Mouse (Mus musculus) CH12F3 (cell line): ENCODE measurements around the gene Smim13.

Experiments
- in situ Hi-C: fragments of 300-500 bp; cut with MboI; formaldehyde crosslinking; loops from 2 replicates; pipeline ENCODE4 v1.14.3; 2020; ENCODE audit warnings: low sequenced_read_pairs

Gene Smim13

DNA sequence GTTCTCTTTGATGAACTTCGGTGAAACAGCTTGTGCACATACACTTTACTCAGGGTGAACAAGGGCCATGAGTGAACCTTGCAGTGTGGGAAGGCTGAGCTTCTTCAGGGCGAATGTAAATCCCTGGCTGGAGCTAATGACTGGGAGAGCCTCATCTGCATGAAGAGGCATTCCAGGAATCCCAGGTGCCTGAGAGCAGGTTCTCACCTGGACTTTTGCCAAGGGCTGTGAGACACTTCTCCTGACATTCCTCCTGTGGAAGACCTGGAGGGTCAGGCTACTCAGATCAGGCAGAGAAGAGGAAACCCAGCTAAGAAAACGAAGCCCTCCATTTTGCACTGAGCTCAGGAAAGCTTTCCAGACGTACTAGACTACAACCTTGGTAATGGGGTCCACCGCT lies 31.1 kb downstream of the Smim13 start:
- in situ Hi-C loops, result loop anchor here (5.0 kb wide), 1 partner anchor 357 kb away; no protein-coding TSS in a partner anchor

DNA sequence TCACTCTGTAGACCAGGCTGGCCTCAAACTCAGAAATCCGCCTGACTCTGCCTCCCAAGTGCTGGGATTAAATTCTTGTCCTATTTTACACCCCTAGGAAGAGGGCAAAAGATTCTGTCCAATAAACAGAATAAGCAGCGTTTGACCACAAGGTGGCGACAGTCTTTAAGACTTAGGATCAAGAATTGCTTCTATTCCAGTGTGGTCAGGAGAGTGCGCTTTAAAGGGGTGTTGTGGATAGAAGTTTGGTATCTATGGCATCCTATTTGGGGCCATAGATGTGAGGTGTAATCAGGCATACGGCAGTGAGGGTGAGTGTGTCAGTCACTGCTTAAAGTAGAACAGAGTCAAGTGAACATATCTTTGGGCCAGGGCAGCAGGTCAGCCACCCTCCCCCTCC lies 33.6 kb downstream of the Smim13 start:
- in situ Hi-C loops, result loop anchor here (5.0 kb wide), 1 partner anchor 354 kb away; no protein-coding TSS in a partner anchor

DNA sequence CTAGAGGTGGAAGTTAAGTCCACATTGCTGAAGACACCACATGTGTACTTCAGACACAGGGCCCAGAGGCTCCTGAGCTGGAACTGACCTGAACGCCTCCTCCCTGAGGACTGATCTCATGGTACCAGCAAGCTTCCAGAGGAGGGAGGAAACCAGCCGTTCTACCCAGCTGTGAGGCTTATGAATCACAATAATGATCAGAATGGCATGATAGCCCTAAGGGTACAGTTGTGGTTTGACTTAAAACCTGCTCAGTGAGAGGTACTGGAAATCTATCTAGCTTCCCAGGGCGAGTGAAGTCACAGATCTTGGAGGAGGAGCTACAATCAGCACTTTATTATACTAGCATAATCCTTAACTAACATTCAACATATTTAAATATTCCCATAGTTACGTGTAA lies 35.8 kb downstream of the Smim13 start:
- in situ Hi-C loops, result no loop called here

DNA sequence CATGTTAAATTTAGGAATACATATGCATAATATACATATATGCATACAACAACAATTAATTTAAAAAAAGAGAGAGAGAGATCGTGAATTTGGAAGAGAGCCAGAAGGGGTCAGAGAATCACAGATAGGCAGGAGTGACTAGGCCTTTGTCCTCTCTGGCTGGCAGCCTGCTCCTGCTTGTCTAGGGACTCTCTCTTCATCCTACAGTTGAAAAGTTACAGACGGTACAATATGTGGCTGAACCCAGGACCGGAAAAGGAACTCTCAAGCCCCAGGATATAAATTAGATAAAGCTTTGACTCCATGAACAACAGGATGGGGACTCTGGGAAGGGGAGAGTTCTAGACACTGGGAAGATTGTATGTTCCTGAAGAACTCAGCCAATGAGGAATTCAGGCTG lies 36.6 kb downstream of the Smim13 start:
- in situ Hi-C loops, result no loop called here

DNA sequence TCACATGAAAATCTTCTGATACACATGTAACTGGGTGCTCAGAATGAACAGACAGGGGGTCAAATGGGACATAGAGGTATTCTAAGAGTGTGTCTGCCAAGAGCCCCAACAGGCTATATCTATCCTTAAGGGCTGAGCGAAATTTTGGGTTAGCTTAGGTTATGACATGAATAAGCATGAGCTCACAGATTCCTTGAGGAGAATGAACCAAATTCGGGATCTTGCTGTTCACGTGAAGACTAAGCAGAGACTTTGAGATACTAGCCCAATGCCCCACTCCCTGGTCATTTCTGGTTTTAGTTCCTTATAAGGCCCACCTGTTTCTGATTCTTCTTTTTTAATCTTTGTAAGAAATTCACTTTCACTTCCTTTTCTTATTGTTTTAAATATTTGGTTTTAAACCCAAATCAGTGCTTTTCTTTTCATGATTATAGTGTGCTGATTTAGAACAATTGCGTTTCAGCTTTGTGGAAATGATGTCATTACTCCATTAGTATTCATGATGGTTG lies 41.9 kb downstream of the Smim13 start:
- in situ Hi-C loops, result no loop called here

DNA sequence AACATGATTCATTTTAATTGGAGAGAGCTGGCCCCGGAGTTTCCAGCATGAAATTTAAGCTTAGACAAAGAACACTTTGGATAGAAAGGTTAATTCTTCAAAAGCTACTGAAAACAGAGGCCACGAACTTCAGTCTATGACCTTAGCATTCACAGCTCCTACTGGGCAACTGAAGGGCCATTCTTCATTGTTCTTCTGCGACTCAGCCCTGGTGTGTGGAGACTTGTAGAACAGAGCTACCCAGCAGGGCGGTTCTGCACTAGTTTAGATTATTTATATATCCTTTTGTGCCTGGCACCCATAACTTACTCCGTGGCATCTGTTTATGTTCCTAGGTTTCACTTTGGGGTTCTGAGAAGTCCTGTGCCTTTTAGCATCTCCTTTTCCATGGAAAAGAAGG lies 44.0 kb downstream of the Smim13 start:
- in situ Hi-C loops, result no loop called here

DNA sequence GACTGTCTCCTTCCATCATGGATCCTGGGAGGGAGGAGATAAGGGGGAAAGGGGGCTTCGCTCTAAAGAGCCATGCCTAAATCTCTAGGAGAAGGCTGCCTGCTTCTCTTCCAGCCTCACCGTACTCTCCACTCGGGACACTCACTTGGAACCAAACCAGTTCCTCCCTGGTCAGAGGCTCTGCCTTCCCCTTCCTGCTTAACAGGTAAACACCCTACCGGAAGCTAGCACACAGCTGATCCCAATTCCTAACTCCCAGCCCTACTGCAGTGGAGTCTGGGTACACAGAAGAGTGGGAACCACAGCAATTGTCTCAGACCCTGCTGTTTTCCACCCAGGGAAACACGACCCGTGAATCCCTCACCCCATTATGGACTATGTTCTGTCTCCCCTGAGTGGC lies 46.2 kb downstream of the Smim13 start:
- in situ Hi-C loops, result loop anchor here (5.0 kb wide), 1 partner anchor 276 kb away; no protein-coding TSS in a partner anchor

DNA sequence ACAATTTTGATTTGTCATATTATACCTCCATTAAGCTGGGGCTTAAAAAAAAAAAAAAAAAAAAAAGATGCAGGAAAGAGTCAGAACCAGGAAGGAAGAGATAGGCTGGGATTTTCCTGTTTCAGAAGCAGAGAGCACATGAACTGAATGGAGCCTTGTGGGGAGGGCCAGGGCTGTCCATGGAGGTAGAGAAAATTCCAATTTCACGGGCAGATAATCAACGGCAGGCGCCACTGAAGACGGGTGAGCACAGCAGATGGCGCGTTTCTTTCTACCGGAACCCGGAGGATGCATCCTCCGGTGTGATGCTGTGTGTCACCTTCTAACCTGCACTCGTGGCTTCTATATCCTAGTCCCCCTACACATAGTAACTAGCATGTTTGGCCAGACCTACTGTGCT lies 46.8 kb downstream of the Smim13 start:
- in situ Hi-C loops, result loop anchor here (5.0 kb wide), 1 partner anchor 276 kb away; no protein-coding TSS in a partner anchor

DNA sequence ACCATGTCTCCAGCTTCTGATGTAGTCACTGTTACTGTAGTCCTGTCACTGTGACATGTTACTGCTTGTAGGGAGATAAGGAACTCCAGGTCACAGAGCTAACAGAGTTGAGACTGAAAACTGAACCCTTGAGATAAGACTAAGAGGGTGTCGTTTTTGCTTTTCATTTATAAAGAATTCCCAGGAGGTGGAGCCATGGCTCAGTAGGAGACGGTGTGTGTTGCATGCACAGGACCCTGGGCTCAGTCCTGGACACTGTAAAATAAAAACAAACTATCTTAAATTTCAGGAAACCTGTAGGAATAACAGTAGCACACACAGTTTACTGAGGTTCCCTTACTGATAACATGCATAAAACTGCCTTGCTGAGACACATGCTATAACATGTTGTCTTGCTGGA lies 48.9 kb downstream of the Smim13 start:
- in situ Hi-C loops, result loop anchor here (5.0 kb wide), 1 partner anchor 274 kb away; no protein-coding TSS in a partner anchor

DNA sequence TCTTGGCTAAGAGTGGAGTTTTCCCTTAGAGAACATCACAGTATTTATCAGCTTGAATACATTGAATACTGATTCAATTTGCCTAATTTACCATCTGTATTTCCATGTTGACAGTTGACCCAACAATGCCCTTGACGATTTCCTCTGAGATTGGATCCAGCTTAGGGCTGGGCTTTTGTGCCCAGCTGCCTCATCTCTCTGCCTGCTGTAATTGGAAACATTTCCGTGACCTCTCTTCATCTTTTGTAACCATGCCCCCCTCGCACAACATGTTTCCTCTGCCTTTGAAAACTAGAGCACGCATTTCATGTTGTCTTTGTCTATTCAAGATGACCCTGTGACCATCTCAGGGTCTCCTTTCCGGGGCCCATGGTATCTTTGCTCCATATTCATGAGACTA lies 49.4 kb downstream of the Smim13 start:
- in situ Hi-C loops, result loop anchor here (5.0 kb wide), 1 partner anchor 273 kb away; no protein-coding TSS in a partner anchor

DNA sequence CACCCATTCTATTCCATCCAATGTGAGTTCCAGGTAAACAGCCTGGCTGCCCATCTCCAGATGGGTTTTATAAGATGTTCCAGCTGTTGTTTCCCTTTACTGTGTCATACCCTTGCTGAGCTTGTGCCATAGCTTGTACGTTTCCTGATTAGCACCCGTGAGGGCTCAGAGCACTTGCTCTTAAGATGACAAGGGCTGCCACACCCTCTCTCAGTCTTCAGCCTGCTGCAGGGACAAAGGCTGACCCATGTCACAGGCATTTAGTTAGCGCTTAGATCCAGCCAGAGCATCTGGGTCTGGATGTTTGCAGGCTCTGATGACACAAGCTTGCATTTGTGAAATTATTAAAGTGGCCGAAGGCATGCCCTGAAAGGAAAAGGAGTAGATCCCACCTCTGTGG lies 50.4 kb downstream of the Smim13 start:
- in situ Hi-C loops, result no loop called here

DNA sequence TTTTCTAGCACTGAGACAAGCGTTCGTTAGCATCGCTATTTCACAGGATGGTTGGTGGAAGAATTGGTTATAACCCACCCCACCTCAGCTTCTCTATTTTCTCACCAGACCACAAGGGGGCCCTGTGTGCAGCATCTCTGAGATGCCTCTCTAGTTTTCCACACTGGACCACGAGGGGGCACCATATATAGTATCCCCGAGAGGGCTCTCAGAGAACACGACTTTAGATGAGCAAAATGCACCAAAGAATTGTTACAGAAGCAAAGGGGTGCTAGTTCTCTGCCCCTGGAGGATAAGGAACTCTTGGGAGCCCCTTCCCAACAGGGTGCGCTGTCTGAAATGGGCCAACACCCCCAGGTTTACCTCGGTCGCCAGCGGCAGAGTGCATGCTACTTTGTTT lies 53.1 kb downstream of the Smim13 start:
- in situ Hi-C loops, result no loop called here

DNA sequence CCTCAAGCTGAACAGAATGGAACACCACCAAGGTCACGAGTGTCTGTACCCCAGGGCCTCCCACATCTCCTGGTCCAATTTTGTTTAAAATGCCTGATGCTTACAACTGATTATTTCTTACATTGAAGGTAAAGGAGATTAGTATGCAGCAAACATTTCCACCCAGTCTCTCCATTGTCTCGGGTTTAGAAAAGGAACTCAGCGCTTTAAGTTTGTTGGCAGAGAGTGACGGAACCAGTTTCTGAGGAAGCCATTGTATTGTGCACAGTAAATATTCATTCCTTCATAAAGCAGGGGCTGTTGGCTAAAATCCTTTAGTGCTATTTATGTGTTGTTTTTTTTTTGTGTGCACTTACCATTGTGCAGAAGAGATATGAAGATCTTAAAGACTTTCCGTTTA lies 71.1 kb downstream of the Smim13 start:
- in situ Hi-C loops, result no loop called here

DNA sequence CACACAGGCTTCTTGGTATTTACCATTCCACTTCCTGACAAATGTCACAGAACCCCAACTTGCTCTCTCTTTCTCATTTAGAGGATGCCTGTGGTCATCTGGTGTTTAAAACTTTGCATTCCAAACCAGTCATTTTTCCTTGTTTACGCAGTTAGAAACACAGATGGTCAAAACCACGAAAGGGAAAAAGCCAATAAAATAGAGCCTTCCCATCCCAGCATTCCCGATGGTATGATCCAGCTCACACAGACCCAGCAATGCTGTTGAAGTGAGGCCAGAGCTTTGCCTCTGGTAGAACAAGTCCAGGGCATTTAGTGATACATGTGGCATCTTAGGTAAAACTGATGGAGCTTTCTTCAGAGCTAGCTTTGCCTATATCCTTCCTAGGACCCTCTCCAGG lies 71.8 kb downstream of the Smim13 start:
- in situ Hi-C loops, result no loop called here

DNA sequence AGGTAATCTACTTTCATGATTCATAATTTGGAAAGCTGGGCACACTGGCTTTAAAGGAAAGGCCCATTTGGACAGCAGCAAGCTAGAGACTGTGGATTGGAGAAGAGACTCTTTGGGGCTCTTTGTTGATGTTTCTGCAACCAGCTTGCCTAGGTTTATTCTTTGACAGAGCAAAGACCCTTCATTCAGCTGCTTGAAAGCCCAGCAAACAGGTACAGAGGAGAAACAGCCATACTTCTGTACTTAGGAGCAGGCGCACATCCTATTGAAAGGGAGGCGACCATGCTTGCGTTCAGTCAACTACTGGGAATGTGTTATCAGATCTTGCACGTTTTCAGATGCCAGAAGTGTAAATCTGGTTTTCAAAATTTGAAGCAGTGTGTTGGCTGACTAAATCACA lies 75.0 kb downstream of the Smim13 start:
- in situ Hi-C loops, result no loop called here

DNA sequence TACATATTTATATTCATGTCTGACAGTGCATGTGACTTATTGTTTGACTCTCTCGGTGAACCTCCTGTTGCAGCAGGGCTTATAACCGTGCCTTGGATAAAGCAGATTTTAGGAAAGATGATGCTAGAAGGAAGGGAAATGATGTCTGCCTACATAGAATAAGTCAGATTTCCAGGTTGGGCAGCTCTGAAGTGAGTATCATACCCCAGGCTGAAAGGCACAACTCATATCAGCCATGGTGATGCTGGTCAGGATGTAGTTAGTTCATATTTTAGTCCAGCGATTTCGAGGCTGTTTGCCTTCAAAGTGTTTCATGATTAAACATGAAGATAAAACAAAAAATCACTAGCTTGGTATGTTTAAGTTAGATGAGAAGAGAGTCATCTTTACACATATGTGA lies 75.7 kb downstream of the Smim13 start:
- in situ Hi-C loops, result no loop called here

DNA sequence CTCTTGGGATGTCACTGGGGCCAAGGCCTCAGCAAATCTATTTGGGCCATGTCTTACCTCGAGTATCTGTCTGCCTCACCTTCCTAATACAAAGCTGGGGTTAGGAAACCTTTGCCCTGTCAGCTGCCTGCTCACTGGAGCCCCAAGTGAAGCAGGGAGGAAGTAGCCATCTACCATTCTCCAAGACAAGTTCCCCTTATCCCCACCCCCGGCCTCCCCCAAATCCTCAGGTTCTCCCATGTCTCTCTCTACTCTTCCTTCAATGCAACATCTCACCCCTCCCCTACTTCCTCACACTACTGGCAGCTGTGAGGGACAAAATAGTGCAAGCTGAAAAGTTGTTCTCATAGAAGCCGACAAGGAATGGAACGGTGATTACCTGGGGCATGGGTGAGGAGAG lies 76.5 kb downstream of the Smim13 start:
- in situ Hi-C loops, result no loop called here
